Mouse (Mus musculus) right cerebral cortex, postnatal 4 days (tissue): ENCODE data around the gene Lurap1l.
A peak's percentile ranks its signal among the peaks of the same experiment; 100 is the strongest.
"Not testable (repeated sequence)": the region's sequence is repeated elsewhere in the genome, so short reads cannot be mapped to it uniquely, and the experiment has no call there.

ENCODE experiments used
- DNase-seq: peaks from one replicate; pipeline ENCODE4 v3.0.0-alpha.2; 2022

The Lurap1l gene

GRCm38 (mm10) chr4:80910481-80910870 is at the start of gene Lurap1l:
TSS of gene Lurap1l (plus strand) at chr4:80910646.
- DNase-seq = peak; percentile 3

GRCm38 (mm10) chr4:80862962-80863361 is 47.5 kb upstream of the Lurap1l start:
- DNase-seq = no peak

GRCm38 (mm10) chr4:80863906-80864305 is 46.5 kb upstream of the Lurap1l start:
- no peak for DNase-seq

DNA sequence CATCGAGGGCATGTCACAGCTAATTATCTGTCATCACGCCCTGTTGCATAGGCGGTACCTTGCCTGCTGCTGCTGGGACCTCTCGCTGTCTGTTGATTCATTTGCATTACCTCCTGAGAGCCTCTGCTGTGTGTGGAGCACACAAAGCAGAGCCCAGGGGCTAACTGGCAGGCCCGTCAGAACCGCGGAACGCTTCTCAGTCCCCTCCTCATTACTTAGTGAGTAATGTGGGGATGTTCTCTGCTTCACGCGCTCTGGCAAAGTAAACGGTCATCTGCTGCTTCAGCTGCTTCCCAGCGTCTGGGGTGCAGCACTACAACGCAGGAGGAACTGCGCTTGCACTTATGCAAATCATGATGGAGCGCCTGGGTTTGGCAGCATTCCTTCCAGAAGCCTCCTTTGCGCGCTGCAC is 45.9 kb upstream of the Lurap1l start:
- DNase-seq = peak; percentile 60

- peak; percentile 17 for DNase-seq
Observed at GRCm38 (mm10) chr4:80866065-80866464, 44.4 kb upstream of the Lurap1l start.

DNA sequence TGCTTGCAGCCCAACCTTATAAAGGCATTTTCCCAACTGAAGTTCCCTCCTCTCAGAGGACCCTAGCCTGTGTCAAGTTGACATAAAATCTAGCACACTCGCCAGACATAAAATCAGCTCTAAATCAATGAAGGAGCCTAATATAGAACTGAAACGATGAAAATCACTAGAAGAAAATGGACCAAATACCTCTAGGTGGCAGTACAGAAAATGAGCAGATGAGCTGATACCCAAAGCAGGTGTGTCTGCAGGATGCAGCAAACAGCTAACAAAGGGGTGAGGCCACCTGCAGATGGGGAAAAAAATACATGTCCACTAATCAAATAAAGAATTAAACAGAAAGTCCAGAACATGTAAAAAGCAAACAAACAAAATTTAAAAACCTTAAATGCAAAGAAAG is 40.8 kb upstream of the Lurap1l start:
- no peak for DNase-seq

GRCm38 (mm10) chr4:80872847-80873644 is 37.4 kb upstream of the Lurap1l start:
- DNase-seq = no peak

- no peak for DNase-seq
Observed at GRCm38 (mm10) chr4:80874121-80874859, 36.2 kb upstream of the Lurap1l start.

- DNase-seq = no peak
Observed at GRCm38 (mm10) chr4:80875055-80875454, 35.4 kb upstream of the Lurap1l start.

GRCm38 (mm10) chr4:80881996-80882599 is 28.3 kb upstream of the Lurap1l start:
- DNase-seq = no peak

- no peak for DNase-seq
Observed at GRCm38 (mm10) chr4:80886631-80887030, 23.8 kb upstream of the Lurap1l start.

- no peak for DNase-seq
Observed at GRCm38 (mm10) chr4:80891004-80891403, 19.4 kb upstream of the Lurap1l start.

- no peak for DNase-seq
Observed at GRCm38 (mm10) chr4:80895278-80895894, 15.1 kb upstream of the Lurap1l start.

GRCm38 (mm10) chr4:80906726-80907125 is 3.7 kb upstream of the Lurap1l start:
- no peak for DNase-seq

DNA sequence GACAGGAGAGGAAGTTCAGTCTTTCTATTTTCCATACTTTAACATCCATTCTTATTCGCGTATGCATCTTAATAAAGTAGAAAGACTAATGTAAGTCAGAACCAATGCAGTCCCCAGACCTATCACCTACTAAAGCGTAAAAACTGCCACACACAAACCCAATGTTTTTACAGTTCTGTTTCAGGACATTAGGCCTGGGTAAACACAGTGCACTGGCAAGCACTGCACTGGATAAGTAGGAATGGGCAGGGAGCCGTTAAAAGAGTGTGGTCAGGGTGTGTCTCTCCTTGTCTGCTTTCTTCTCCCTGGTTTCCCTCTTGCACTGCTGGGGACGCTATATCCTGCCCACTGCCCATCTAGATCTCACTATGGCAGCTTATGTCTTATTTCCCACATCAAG is 2.5 kb upstream of the Lurap1l start:
- no peak for DNase-seq

DNA sequence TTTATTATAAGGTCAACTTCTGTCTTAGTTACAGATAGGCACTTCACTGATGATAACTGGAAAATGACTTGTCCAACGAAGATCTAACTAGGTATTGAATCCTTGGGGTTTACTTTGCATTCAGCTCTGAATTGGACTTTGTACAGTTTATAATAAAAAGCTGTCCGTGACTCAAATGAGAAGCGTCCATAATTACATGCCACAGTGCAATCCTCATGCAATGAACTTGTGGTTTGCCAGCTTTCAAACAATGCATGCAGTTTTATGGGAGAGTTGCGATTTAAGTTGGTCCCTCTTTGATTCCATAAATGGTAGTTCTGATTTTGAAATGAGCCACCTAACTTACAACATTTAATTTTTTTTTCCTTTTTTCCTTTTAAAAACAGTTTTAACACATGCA is 1.5 kb upstream of the Lurap1l start:
- DNase-seq = no peak

GRCm38 (mm10) chr4:80910871-80911701 is 640 bp downstream of the Lurap1l start:
- DNase-seq = peak; percentile 63

DNA sequence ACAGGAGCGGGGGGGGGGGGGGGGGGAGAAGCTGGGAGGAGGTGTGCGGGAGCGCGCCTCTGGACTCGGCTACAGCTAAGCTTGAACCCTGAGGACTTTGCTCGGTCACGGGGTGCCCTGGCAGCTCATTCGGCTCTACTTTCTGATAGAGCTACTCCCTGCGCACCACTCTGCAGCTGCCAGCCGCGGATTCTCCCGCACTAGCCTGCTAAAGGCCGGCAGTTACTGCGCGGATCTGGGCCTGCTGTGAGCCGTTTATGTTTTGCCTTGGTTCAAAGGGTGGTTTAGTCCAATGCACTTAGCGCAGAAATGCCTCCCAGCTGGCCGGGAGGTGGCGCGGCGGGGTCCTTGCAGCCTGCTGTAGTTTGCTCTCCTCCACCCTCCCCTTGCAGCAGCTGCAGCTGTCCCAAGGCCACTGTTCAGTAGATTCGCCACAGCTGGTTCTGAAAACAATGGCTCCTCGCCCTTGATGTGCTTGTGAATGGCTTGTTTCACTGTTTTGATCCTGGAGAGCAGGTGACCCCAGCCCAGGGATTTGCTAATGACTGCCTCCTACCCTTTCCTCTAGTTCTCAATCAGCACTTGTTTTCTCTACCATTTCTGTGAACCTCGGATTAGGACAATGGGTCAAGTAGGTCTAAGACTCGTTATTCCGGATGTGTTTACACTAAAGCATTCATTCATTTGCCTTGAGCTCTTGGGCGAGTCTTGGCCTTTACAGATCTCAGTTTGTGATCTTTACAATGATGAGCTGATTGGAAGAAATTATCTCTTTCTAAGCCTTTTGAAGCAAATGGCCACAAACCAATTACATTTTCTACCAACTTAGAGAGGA is 1.5 kb downstream of the Lurap1l start:
- peak; percentile 69 for DNase-seq

DNA sequence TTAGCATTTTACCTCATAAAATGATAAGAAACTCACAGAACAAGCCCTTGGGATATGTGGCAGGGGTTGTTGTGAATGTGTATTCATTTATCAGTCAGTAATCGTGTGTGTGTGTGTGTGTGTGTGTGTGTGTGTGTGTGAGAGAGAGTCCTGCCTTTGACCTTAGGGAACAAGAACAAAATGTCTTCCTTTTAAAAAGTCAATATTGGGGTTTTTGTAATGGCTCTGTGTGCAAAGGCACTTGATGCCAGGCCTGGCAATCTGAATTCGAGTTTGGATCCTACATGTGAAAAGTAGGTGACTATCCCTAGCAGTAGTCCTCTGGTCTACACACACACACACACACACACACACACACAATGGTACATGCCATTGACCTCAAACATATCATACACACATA is 4.8 kb downstream of the Lurap1l start:
- no peak for DNase-seq

DNA sequence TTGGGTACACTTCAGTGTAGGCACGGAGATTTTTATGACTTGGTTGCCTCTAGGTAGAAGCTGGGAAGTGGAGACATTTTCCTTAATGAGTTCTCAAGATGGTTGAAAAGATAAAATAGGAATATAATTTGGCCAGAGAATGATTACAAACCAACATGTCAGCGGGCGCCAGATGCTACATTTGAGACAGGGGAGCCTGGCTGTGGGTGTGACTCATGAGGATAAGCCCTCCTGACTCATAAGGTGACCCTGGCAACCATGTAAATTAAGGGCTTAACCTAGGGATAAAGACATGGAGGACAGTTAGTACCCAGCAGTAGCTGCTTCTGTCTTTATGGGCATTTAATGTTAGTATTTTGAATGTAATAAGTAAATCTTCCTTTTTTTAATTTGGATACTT is 6.2 kb downstream of the Lurap1l start:
- no peak for DNase-seq

- not testable (repeated sequence) for DNase-seq
Observed at GRCm38 (mm10) chr4:80917128-80917527, 6.7 kb downstream of the Lurap1l start.
